8 mouse cellular contexts compared by ENCODE assay signal in genomic region chr2:84059246-84059645, GRCm38 (mm10).
A peak's percentile ranks its signal among the peaks of the same experiment; 100 is the strongest.
DNase-seq lines count a peak whose midpoint lies in the region; ATAC-seq and TF ChIP-seq lines count a peak whose summit lies in the region.

No protein-coding gene starts in this region.

- peak; percentile 44 for DNase-seq in lung, embryonic 14.5 days
- DNase-seq in lung, postnatal 14 days = no peak
- DNase-seq in thymus, postnatal 0 days (ENCODE audit: low spot score) = peak; percentile 61
- no peak for DNase-seq in embryo, embryonic 9.5 days (ENCODE audit: extremely low spot score)
- DNase-seq in gastrocnemius, postnatal 14 days = no peak
- no peak for DNase-seq in forebrain, postnatal 0 days

- no peak overlapping the region for H3K4me2 ChIP-seq in lung, embryonic 14.5 days
- peak overlapping the region; percentile 57 for H3K4me2 ChIP-seq in liver, embryonic 15.5 days
- H3K4me2 ChIP-seq in forebrain, postnatal 0 days (ENCODE audit: low read depth) = no peak overlapping the region

- TF ChIP-seq CTCF in lung, embryonic 14.5 days (IDR thresholded peaks at IDR 0.05; ENCODE audit: low read depth) = no peak
- no peak for TF ChIP-seq CTCF in forebrain, postnatal 0 days (IDR thresholded peaks at IDR 0.05; ENCODE audit: low read depth)

- ATAC-seq in lung, embryonic 14.5 days (ENCODE audit: insufficient read depth) = no peak
- peak; percentile 99 for ATAC-seq in erythroblast, adult 5-6 weeks (replicated peaks; ENCODE audit: low FRiP score, poor library complexity, severe bottlenecking)
- peak; percentile 90 for ATAC-seq in liver, embryonic 15.5 days (ENCODE audit: insufficient read depth)
- no peak for ATAC-seq in forebrain, postnatal 0 days

- H3K36me3 ChIP-seq in lung, embryonic 14.5 days (ENCODE audit: insufficient read depth) = no peaks in the 10 kb centered on the region
- no peaks in the 10 kb centered on the region for H3K36me3 ChIP-seq in liver, embryonic 15.5 days (replicated peaks)
- H3K36me3 ChIP-seq in forebrain, postnatal 0 days (ENCODE audit: insufficient read depth) = no peaks in the 10 kb centered on the region

- H3K27me3 ChIP-seq in lung, embryonic 14.5 days (ENCODE audit: insufficient read depth, low read length) = no peaks in the 10 kb centered on the region
- H3K27me3 ChIP-seq in liver, embryonic 15.5 days = no peaks in the 10 kb centered on the region
- H3K27me3 ChIP-seq in forebrain, postnatal 0 days (ENCODE audit: insufficient read depth, low read length) = no peaks in the 10 kb centered on the region

- no peak overlapping the region for H3K9ac ChIP-seq in lung, embryonic 14.5 days
- no peak overlapping the region for H3K9ac ChIP-seq in liver, embryonic 15.5 days
- H3K9ac ChIP-seq in forebrain, postnatal 0 days = no peak overlapping the region

- no peak overlapping the region for H3K27ac ChIP-seq in lung, embryonic 14.5 days (ENCODE audit: low read depth)
- peak overlapping the region; percentile 89 for H3K27ac ChIP-seq in liver, embryonic 15.5 days (replicated peaks)
- no peak overlapping the region for H3K27ac ChIP-seq in forebrain, postnatal 0 days (ENCODE audit: low read depth, low read length)

- intact Hi-C loops in gastrocnemius, postnatal 14 days (cut with DNase I; ENCODE audit: low total_unique reads) = no loop called here

- no peaks in the 10 kb centered on the region for H3K4me1 ChIP-seq in lung, embryonic 14.5 days (ENCODE audit: insufficient read depth)
- H3K4me1 ChIP-seq in liver, embryonic 15.5 days (replicated peaks) = peaks cover 10% of the 10 kb centered on the region
- no peaks in the 10 kb centered on the region for H3K4me1 ChIP-seq in forebrain, postnatal 0 days (ENCODE audit: insufficient read depth)

- no peak overlapping the region for H3K4me3 ChIP-seq in lung, embryonic 14.5 days (ENCODE audit: low read depth, low read length)
- peak overlapping the region; percentile 23; the same call in 1 of the 2 replicates for H3K4me3 ChIP-seq in liver, embryonic 15.5 days (replicated peaks)
- no peak overlapping the region for H3K4me3 ChIP-seq in forebrain, postnatal 0 days (ENCODE audit: low read depth, low read length)

- 69% methylated on average over 7 of the region's 7 CpGs for WGBS in lung, embryonic 14.5 days
- WGBS in liver, embryonic 15.5 days (ENCODE audit: insufficient replicate concordance) = 40% methylated on average over 7 of the region's 7 CpGs
- 91% methylated on average over 7 of the region's 7 CpGs for WGBS in forebrain, postnatal 0 days

- H3K9me3 ChIP-seq in lung, embryonic 14.5 days (ENCODE audit: low read depth, low read length) = no peaks in the 10 kb centered on the region
- H3K9me3 ChIP-seq in liver, embryonic 15.5 days (replicated peaks) = no peaks in the 10 kb centered on the region
- H3K9me3 ChIP-seq in forebrain, postnatal 0 days (ENCODE audit: low read length) = no peaks in the 10 kb centered on the region

Comparison
In these comparisons a context has a peak if more than half of its experiments do, and no peak if none do; other contexts are left out.
1. DNase-seq: peak in lung, embryonic 14.5 days (single experiment) and thymus, postnatal 0 days (single experiment); none in lung, postnatal 14 days (single experiment), embryo, embryonic 9.5 days (single experiment), gastrocnemius, postnatal 14 days (single experiment) and forebrain, postnatal 0 days (single experiment).
2. ATAC-seq: peak in erythroblast, adult 5-6 weeks (single experiment) and liver, embryonic 15.5 days (single experiment); none in lung, embryonic 14.5 days (single experiment) and forebrain, postnatal 0 days (single experiment).